Mouse (Mus musculus) layer of hippocampus, adult 8-10 months (tissue): ENCODE results near the gene Olfr194. TPM values are rescaled to one million over a fixed set of nuclear protein-coding genes. Genes with fewer than 3 reads are reported as not detected.
"Not testable (repeated sequence)": the region's sequence is repeated elsewhere in the genome, so short reads cannot be mapped to it uniquely, and the experiment has no call there.

Source experiments
- DNase-seq, 2 experiments: peaks; one replicate each; pipeline ENCODE4 v3.0.0; 2022; ENCODE audit warnings: low spot score in 2 of 2
- total RNA-seq, 4 experiments: library from RNA; stranded (reverse); gene quantifications; 2 replicates each; pipeline ENCODE4 v1.2.4; 2022

Olfr194 gene
- not detected for total RNA-seq

DNA sequence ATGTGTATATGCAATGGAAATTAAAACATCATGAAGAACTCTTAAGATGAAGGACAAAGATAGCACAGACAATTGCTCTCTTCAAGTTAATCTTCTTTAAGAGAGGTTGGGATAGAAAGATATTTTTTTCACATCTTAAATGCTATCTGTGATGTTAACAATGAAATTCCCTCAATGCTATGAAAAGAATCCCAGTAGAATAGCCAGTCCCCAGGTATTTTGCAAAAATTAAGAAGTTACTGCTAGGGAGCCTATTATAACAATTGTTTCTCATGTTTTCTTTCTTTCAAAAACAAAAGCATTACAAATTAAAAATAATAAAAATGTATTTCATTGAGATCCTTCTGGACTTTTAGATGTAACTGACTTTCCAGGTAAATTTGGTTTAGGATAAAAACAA lies at the start of gene Olfr194:
Gene Olfr194 (minus strand): TSS at position 101 of the 400 bp plus-strand sequence.
- no peak for DNase-seq

DNA sequence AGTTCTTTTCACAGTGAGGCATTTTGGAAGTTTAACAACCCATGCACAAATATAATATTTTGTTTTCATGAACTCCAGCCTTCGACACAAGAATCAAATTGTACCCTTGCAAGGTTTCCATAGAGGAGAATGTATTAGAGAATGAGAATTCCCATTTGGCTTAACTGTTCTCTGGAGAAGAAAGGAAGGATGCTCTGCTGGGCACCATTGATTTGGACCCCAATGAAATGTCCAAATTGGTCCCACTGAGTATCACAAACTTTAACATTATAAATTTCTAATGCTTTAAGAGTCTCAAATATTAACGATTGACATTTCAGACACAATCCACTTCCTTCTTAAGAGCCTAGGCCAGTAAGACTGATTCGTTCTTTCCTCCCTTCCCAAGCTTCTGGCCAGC lies 49.5 kb upstream of the Olfr194 start, which contains the start of gene Olfr196:
Gene Olfr196 (minus strand): TSS at position 101 of the 400 bp plus-strand sequence.
- no peak for DNase-seq

DNA sequence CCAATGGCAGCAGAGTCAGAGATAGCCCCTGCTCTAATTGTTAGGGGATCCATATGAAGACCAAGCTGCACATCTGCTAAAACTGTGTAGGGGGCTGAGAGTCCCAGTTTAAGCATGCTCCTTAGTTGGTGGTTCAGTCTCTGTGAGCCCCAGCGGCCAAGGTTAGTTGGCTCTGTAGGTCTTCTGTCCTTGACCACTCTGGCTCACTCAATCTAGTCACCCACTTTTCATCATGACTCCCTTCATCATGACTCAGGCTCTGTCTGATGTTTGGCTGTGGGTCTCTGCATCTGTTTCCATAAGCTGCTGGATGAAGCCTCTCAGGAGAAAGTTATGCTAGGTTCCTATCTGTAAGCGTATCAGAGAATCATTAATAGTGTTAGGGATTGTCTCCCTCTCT lies 31.1 kb upstream of the Olfr194 start:
- DNase-seq = no peak

GRCm38 (mm10) chr16:59146746-59147145 lies 25.9 kb upstream of the Olfr194 start, which contains the start of gene Olfr195:
TSS of gene Olfr195 (plus strand) at chr16:59147046.
- no peak for DNase-seq

DNA sequence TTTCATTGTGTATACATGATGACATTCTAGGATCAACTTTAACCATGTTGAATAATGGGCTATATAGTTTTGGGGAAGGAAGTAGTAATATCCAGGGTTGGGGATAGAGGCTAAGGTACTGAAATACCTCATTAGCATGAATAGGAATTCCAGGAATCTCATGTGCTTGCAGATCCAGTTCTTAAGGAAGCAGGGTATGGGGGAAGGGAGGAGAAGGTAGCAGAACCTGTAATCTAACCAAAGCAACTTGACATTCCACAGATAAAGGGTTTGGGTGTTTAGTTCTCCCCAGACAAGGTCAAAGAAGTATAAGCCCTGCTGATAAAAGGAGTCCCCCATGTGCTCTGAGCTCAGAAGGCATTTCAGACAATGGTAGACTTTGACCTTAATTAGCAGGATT lies 20.2 kb upstream of the Olfr194 start:
- DNase-seq = no peak

DNA sequence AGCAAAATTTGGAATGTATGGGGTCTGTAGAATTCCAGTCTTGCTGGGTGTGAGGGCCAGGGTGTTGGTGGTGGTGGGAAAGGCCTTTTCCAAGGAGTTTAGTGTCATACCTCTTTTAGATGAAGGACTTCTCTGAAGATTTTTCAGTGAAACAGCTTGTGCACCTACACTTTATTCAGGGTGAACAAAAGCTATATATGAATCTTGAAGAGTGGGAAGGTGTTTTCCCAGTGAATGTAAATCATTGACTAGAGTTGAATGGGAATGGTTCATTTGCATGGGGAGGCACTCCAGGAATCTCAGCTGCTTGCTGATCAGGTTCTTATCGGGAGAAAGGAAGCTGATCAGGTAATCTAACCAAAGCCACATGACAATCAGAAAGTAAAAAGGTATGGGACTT lies 9.9 kb upstream of the Olfr194 start:
- no peak for DNase-seq

- no peak for DNase-seq
These were observed 9.1 kb downstream of the Olfr194 start, which contains the start of gene Olfr193 for GRCm38 (mm10) chr16:59111781-59112180. TSS of gene Olfr193 (minus strand) at chr16:59111881.

DNA sequence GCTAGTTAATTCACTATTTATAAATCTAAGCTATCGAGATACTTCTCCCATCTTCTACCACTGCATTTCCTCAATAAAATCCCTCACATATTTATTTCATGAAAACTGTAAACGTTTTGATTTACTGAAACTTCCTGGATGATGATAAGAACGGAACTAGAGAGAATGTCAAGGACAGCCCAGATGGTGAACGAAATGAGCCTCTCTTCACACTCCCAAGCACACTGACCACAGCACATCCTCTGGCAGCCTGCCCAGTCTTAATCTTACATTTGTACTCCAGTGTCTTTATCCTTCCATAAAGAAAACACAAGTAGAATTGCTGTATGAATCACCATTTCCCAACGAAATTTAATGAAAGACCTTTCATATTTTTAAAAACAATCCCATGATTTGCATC lies 12.3 kb downstream of the Olfr194 start:
- not testable (repeated sequence) for DNase-seq

DNA sequence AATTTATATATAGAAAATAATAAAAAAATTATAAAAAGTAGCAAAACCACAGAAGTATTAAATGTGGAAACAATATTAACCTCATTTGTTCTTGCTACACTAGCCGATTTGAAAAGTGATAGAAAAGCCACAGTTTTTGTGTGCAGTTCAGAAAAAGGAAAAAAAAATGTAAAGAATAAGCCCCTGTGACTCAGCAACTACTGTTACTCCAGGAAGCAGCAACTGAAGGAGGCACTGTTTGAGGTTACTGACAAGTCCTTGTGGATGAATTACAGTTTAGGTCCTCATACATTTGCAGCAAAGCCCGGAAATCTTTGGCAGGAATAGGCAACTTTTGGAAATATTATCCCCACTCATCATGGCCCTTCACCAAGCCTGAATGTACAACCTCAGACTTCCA lies 15.6 kb downstream of the Olfr194 start:
- no peak for DNase-seq

- not testable (repeated sequence) for DNase-seq
These were observed 31.1 kb downstream of the Olfr194 start, which contains the start of gene Olfr191 for GRCm38 (mm10) chr16:59089722-59090121. TSS of gene Olfr191 (minus strand) at chr16:59089822.

GRCm38 (mm10) chr16:59081113-59081512 lies 39.8 kb downstream of the Olfr194 start:
- DNase-seq = not testable (repeated sequence)

GRCm38 (mm10) chr16:59077905-59078304 lies 43.0 kb downstream of the Olfr194 start, which contains the start of gene Olfr190:
TSS of gene Olfr190 (minus strand) at chr16:59078005.
- no peak for DNase-seq

- DNase-seq = no peak
These were observed 47.3 kb downstream of the Olfr194 start for GRCm38 (mm10) chr16:59073520-59073919.

GRCm38 (mm10) chr16:59071755-59072154 lies 49.1 kb downstream of the Olfr194 start:
- no peak for DNase-seq

Other genes with a start within 250 kb of the Olfr194 start
- not detected for gene Olfr177, start 246.3 kb downstream of the Olfr194 start, total RNA-seq
- not detected for gene Olfr178, start 229.0 kb downstream of the Olfr194 start, total RNA-seq
- not detected for gene Olfr181, start 192.3 kb downstream of the Olfr194 start, total RNA-seq
- gene Olfr180, start 191.7 kb downstream of the Olfr194 start, total RNA-seq = not detected
- gene Olfr183, start 125.7 kb downstream of the Olfr194 start, total RNA-seq = not detected
- not detected for gene Olfr186, start 90.8 kb downstream of the Olfr194 start, total RNA-seq
- gene Olfr187, start 81.3 kb downstream of the Olfr194 start, total RNA-seq = not detected
- not detected for gene Olfr190, start 43.1 kb downstream of the Olfr194 start, total RNA-seq
- not detected for gene Olfr191, start 31.2 kb downstream of the Olfr194 start, total RNA-seq
- gene Olfr193, start 9.2 kb downstream of the Olfr194 start, total RNA-seq = not detected
- gene Olfr195, start 26.0 kb upstream of the Olfr194 start, total RNA-seq = not detected
- not detected for gene Olfr196, start 49.4 kb upstream of the Olfr194 start, total RNA-seq
- gene Olfr198, start 82.5 kb upstream of the Olfr194 start, total RNA-seq = not detected
- not detected for gene Olfr199, start 98.7 kb upstream of the Olfr194 start, total RNA-seq
- not detected for gene Olfr201, start 151.6 kb upstream of the Olfr194 start, total RNA-seq
- not detected for gene Olfr202, start 165.7 kb upstream of the Olfr194 start, total RNA-seq
- gene Olfr203, start 177.8 kb upstream of the Olfr194 start, total RNA-seq = not detected
- gene Olfr204, start 197.2 kb upstream of the Olfr194 start, total RNA-seq = not detected
- not detected for gene Olfr205, start 210.1 kb upstream of the Olfr194 start, total RNA-seq
- not detected for gene Olfr206, start 228.2 kb upstream of the Olfr194 start, total RNA-seq
- gene Olfr209, start 242.9 kb upstream of the Olfr194 start, total RNA-seq = not detected